Mouse (Mus musculus): ENCODE results near the gene Bcl9.

GRCm38 (mm10) chr3:97313431-97313830, 15.7 kb upstream of the Bcl9 start:
- TF ChIP-seq CTCF (IDR thresholded peaks at IDR 0.05; ENCODE audit: control insufficient read depth, insufficient read depth, insufficient read length) (no peak), MAX (IDR thresholded peaks at IDR 0.05) (no peak)
